Mouse (Mus musculus): ENCODE results near the gene Acbd6. TPM values are rescaled to one million over a fixed set of nuclear protein-coding genes. Genes with fewer than 3 reads are reported as not detected.

Gene Acbd6
- polyA plus RNA-seq, 1 experiment from 2014 or later, result 80.6 TPM

- Histone ChIP-seq H3K9me3 (no peaks in the 10 kb centered on the region), H3K4me3 (no peak overlapping the region), H3K4me2 (replicated peaks) (no peak overlapping the region), H3K27ac (no peak overlapping the region), H3K27me3 (peaks cover 34% of the 10 kb centered on the region), H3K4me1 (0 out of 2 replicates have a peak, but pooled peaks cover 3% of the 10 kb centered on the region), H3K9ac (no peak overlapping the region), H3K36me3 (no peaks in the 10 kb centered on the region)
- ATAC-seq (ENCODE audit: low FRiP score, low read depth), result no peak
- WGBS, result 56% methylated on average over 2 of the region's 2 CpGs
Measured at GRCm38 (mm10) chr1:155713306-155713705, 155.4 kb downstream of the Acbd6 start.

DNA sequence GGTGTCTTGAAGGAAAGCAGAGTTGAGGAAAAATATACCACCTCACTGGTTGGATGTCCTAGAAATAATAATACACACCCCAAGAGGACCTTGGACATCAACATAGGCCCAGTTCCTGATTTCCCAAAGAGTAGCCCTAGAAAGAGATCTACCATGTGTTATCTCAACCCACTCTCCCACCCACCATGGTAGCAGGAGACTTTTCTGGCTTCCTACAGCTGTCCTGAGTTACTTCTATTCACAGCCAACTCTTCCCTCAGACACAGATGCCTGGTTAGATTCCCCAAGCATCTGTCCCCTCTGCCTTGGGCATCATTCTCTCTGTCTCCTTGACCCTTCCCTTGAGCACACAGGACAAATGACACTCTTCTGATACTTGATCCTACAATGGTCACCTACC is 157.4 kb downstream of the Acbd6 start:
- Histone ChIP-seq H3K27me3 (peaks cover 46% of the 10 kb centered on the region), H3K9ac (no peak overlapping the region), H3K9me3 (no peaks in the 10 kb centered on the region), H3K36me3 (no peaks in the 10 kb centered on the region), H3K4me3 (no peak overlapping the region), H3K4me2 (replicated peaks) (no peak overlapping the region), H3K27ac (no peak overlapping the region), H3K4me1 (0 out of 2 replicates have a peak, but pooled peaks cover 3% of the 10 kb centered on the region)
- no peak for ATAC-seq (ENCODE audit: low FRiP score, low read depth)

DNA sequence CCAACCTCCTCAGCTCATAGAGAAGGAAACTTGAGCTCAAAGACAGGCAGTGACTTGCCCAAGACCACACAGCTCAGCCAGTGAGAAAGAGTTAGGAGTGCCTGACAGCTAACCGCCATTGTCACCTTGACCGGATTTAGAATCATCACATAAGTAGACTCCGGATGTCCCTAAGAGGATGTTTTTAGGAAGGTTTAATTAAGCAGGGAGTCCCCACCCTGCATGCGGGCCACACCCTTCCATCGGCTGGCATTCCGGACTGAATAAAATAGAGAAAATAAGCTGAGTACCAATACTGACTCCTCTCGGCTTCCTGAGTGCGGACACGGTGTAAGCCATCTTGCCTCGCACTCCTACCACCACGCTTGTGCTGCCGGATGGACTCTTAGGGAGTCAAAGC is 159.4 kb downstream of the Acbd6 start:
- no peaks in the 10 kb centered on the region for H3K9me3 ChIP-seq
- H3K27me3 ChIP-seq, result peaks cover 53% of the 10 kb centered on the region
- H3K4me3 ChIP-seq, result no peak overlapping the region
- 89% methylated on average over 12 of the region's 12 CpGs for WGBS
- ATAC-seq (ENCODE audit: low FRiP score, low read depth), result no peak
- H3K36me3 ChIP-seq, result no peaks in the 10 kb centered on the region
- 0 out of 2 replicates have a peak, but pooled peaks cover 3% of the 10 kb centered on the region for H3K4me1 ChIP-seq
- no peak overlapping the region for H3K4me2 ChIP-seq (replicated peaks)
- no peak overlapping the region for H3K9ac ChIP-seq
- H3K27ac ChIP-seq, result no peak overlapping the region

DNA sequence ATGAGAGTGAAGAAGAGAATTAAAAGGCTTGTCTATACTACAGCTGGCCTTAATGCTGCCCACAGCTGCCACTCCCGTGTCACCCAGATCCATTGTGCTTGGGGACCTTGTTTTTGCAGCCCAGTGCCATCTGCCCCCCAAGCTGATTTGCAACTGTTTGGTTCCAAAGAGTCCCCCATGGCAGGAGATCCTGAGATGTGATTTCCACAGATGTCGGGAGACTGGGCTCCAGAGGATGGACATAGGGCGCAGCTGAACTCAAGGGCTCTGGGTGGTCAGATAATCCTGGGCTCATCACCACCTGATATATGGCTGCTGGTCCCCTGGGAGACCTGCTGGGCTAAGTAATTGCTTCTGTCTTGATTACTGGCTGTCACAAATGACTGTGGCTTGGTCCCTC is 160.9 kb downstream of the Acbd6 start:
- WGBS, result 74% methylated on average over 3 of the region's 3 CpGs
- H3K4me2 ChIP-seq (replicated peaks), result no peak overlapping the region

DNA sequence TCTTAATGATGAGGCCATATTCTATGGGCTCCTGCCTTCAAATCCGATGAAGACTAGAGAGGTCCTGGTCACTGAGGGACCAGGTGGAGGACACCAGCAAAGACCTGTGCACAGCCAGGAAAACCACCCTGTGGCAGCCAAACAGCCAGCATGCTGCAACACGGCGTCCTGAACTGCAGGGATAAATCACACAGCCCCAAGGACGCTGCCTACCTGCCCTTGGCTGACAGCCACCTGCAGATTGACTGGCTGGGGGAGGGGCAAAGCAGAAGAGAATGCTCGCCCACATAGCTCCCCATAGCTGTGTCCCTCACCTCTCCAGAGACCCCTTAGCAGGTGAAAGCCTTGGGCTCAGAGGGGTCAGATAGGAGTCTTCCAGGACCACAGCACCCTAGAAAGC is 162.1 kb downstream of the Acbd6 start:
- H3K27me3 ChIP-seq, result peaks cover 63% of the 10 kb centered on the region
- no peaks in the 10 kb centered on the region for H3K36me3 ChIP-seq
- 48% methylated on average over 5 of the region's 5 CpGs for WGBS
- ATAC-seq (ENCODE audit: low FRiP score, low read depth), result no peak
- H3K4me2 ChIP-seq (replicated peaks), result no peak overlapping the region
- no peak overlapping the region for H3K27ac ChIP-seq
- 0 out of 2 replicates have a peak, but pooled peaks cover 3% of the 10 kb centered on the region for H3K4me1 ChIP-seq
- H3K4me3 ChIP-seq, result no peak overlapping the region
- H3K9me3 ChIP-seq, result no peaks in the 10 kb centered on the region
- no peak overlapping the region for H3K9ac ChIP-seq

More for the DNA sequence above, 160.9 kb downstream of the Acbd6 start:
- ATAC-seq (ENCODE audit: low FRiP score, low read depth), result no peak
- Histone ChIP-seq H3K4me1 (0 out of 2 replicates have a peak, but pooled peaks cover 3% of the 10 kb centered on the region), H3K4me3 (no peak overlapping the region), H3K27ac (no peak overlapping the region), H3K9ac (no peak overlapping the region), H3K36me3 (no peaks in the 10 kb centered on the region), H3K27me3 (peaks cover 60% of the 10 kb centered on the region), H3K9me3 (no peaks in the 10 kb centered on the region)

DNA sequence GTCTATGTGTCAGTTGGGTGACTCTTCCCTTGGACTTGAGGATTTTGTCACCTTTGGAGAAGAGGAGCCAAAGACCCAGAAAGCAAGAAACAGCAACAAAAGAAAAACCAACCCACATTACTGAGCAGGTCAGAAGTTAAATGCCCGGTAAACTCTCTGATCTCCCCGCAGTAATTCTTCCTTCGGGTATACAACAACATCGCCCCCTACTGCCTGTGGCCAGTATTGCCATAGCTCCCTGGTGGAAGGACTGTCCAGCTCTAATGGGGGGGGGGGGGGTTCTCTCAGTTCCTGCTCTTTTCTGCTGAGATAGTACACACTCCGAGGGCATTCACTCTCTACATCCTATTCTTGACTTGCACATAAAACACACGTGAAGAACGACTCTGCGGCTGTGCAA is 163.5 kb downstream of the Acbd6 start:
- Histone ChIP-seq H3K4me3 (no peak overlapping the region), H3K9me3 (no peaks in the 10 kb centered on the region), H3K9ac (no peak overlapping the region), H3K27ac (no peak overlapping the region), H3K27me3 (peaks cover 78% of the 10 kb centered on the region), H3K4me2 (replicated peaks) (no peak overlapping the region), H3K36me3 (no peaks in the 10 kb centered on the region), H3K4me1 (0 out of 2 replicates have a peak, but pooled peaks cover 3% of the 10 kb centered on the region)
- no peak for ATAC-seq (ENCODE audit: low FRiP score, low read depth)
- WGBS, result 40% methylated on average over 8 of the region's 8 CpGs

DNA sequence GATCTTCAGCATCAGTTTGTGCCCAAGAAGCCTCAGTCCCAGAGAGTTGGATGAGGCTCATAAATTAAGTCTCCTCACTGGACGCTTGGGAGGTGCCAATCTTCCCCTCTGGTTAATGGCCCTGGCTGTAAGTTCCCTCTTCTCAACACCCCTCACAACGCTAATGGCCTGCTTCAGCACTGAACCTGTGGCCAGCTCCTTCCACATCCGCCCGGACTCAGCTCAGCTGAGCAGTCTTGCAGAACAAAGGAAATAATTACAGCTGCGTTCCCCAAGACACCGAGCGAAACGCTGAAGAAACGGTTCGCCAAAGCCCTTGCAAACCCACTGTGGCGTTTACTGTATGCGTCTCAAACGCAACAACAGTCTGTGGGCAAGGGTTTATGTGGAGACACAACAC is 164.3 kb downstream of the Acbd6 start:
- H3K27me3 ChIP-seq, result peaks cover 83% of the 10 kb centered on the region
- no peaks in the 10 kb centered on the region for H3K9me3 ChIP-seq
- peak; percentile 85 for ATAC-seq (ENCODE audit: low FRiP score, low read depth)
- 0% methylated on average over 13 of the region's 13 CpGs for WGBS
- no peak overlapping the region for H3K27ac ChIP-seq
- no peaks in the 10 kb centered on the region for H3K36me3 ChIP-seq
- peak overlapping the region; percentile 53 for H3K4me2 ChIP-seq (replicated peaks)
- H3K4me3 ChIP-seq, result peak overlapping the region; percentile 26
- H3K4me1 ChIP-seq, result 0 out of 2 replicates have a peak, but pooled peaks cover 3% of the 10 kb centered on the region
- no peak overlapping the region for H3K9ac ChIP-seq

DNA sequence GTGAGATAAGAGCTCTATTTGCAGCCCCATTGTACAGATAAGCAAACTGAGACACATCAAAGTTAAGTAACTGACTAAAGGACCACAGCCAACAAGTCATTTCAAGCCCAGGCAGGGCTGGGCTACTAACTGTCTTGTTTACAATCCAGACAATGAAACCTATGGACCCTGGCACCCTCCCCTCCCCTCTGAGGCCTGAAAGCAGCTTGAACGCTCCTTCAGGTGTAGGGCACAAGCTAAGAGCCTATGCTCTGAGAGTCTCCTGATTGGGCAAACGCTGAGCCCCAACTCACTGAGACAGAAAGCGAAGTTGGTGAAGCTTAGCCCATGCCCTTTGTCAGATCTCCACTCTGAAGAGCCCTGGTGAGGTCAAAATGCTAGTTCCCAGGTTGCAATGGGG is 166.4 kb downstream of the Acbd6 start:
- Histone ChIP-seq H3K4me3 (no peak overlapping the region), H3K9me3 (no peaks in the 10 kb centered on the region), H3K4me1 (0 out of 2 replicates have a peak, but pooled peaks cover 3% of the 10 kb centered on the region), H3K27ac (no peak overlapping the region), H3K4me2 (replicated peaks) (no peak overlapping the region), H3K27me3 (peaks cover 93% of the 10 kb centered on the region), H3K9ac (no peak overlapping the region), H3K36me3 (no peaks in the 10 kb centered on the region)
- ATAC-seq (ENCODE audit: low FRiP score, low read depth), result no peak
- WGBS, result 65% methylated on average over 3 of the region's 3 CpGs

- Histone ChIP-seq H3K4me2 (replicated peaks) (no peak overlapping the region), H3K4me1 (0 out of 2 replicates have a peak, but pooled peaks cover 3% of the 10 kb centered on the region), H3K9me3 (no peaks in the 10 kb centered on the region), H3K27ac (no peak overlapping the region), H3K9ac (no peak overlapping the region), H3K4me3 (no peak overlapping the region), H3K27me3 (peaks cover 96% of the 10 kb centered on the region), H3K36me3 (no peaks in the 10 kb centered on the region)
- 83% methylated on average over 2 of the region's 2 CpGs for WGBS
- ATAC-seq (ENCODE audit: low FRiP score, low read depth), result no peak
Measured at GRCm38 (mm10) chr1:155725876-155726275, 168.0 kb downstream of the Acbd6 start.

DNA sequence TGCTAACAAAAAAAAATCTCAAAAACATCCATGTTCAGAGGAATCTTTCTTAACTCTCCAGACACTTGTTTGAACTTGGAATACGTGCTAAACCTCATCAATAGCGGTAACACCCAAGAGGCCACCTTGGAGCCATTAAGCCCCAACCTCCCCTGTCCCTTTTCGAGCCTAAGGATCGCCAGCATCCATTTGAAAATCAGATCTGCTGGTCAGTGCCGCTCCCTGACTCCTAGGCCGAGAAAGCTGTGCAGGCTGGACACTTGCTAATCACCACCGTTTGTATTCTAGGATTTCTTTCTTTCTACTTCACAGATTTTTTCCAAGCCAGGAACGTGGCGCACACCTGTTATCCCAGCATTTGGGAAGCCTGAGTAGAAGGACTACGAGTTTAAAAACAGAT is 169.9 kb downstream of the Acbd6 start:
- Histone ChIP-seq H3K27me3 (peaks cover 98% of the 10 kb centered on the region), H3K9ac (no peak overlapping the region), H3K27ac (no peak overlapping the region), H3K9me3 (no peaks in the 10 kb centered on the region), H3K36me3 (no peaks in the 10 kb centered on the region), H3K4me1 (0 out of 2 replicates have a peak, but pooled peaks cover under 1% of the 10 kb centered on the region), H3K4me3 (no peak overlapping the region), H3K4me2 (replicated peaks) (no peak overlapping the region)
- ATAC-seq (ENCODE audit: low FRiP score, low read depth), result no peak
- 22% methylated on average over 10 of the region's 10 CpGs for WGBS

- no peak overlapping the region for H3K4me2 ChIP-seq (replicated peaks)
Measured at GRCm38 (mm10) chr1:155729113-155729795, 171.3 kb downstream of the Acbd6 start.

GRCm38 (mm10) chr1:155731156-155731555 is 173.2 kb downstream of the Acbd6 start:
- Histone ChIP-seq H3K27ac (no peak overlapping the region), H3K27me3 (peaks cover 97% of the 10 kb centered on the region), H3K9ac (no peak overlapping the region), H3K36me3 (no peaks in the 10 kb centered on the region), H3K9me3 (no peaks in the 10 kb centered on the region), H3K4me2 (replicated peaks) (no peak overlapping the region), H3K4me1 (no peaks in the 10 kb centered on the region), H3K4me3 (no peak overlapping the region)
- 0% methylated on average over 2 of the region's 2 CpGs for WGBS
- no peak for ATAC-seq (ENCODE audit: low FRiP score, low read depth)

More at GRCm38 (mm10) chr1:155729113-155729795, 171.3 kb downstream of the Acbd6 start:
- H3K9me3 ChIP-seq, result no peaks in the 10 kb centered on the region
- H3K27ac ChIP-seq, result no peak overlapping the region
- 1% methylated on average over 23 of the region's 23 CpGs for WGBS
- no peaks in the 10 kb centered on the region for H3K4me1 ChIP-seq
- peaks cover 98% of the 10 kb centered on the region for H3K27me3 ChIP-seq
- no peak overlapping the region for H3K9ac ChIP-seq
- no peak overlapping the region for H3K4me3 ChIP-seq
- no peak for ATAC-seq (ENCODE audit: low FRiP score, low read depth)
- H3K36me3 ChIP-seq, result no peaks in the 10 kb centered on the region

Data from limb, embryonic 13.5 days (tissue).